Mouse (Mus musculus): Measurements from ENCODE around the gene Rgl1.

GRCm38 (mm10) chr1:152603628-152604027 is 162.5 kb downstream of the Rgl1 start:
- TF ChIP-seq CTCF (IDR thresholded peaks at IDR 0.05) (no peak), EP300 (IDR thresholded peaks at IDR 0.05) (no peak)
